Mouse (Mus musculus): ENCODE data around the gene Patl1. TPM values are rescaled to one million over a fixed set of nuclear protein-coding genes. Genes with fewer than 3 reads are reported as not detected.

The Patl1 gene
- polyA plus RNA-seq, 2 experiments = 18.9 to 38.5 TPM

DNA sequence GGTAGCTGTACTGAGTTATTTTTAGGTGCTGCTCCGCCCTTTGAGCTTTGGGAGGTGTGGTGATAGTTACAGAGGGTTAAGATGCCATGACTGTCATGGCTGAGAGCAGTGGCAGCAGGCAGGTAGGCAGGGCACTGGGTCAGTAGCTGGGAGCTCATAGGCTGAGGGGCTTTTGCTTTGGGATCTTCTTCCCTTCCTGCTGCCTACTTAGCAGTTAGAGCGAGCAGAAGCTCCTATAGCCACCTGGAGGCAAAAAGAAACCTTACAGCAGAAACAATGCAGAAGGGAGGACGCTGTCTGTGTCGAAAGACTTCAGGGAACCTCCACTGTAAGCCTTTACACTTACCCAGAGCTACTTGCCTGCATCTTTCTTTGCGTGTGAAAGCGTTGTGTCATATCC lies 42.0 kb downstream of the Patl1 start:
- Histone ChIP-seq H3K36me3 (ENCODE audit: control insufficient read depth, insufficient read depth, low read length) (no peaks in the 10 kb centered on the region), H3K4me3 (replicated peaks; ENCODE audit: low read length) (no peak overlapping the region), H3K4me1 (ENCODE audit: control insufficient read depth, insufficient read depth, low read length) (no peaks in the 10 kb centered on the region), H3K9ac (ENCODE audit: low read depth, low read length, severe bottlenecking) (no peak overlapping the region), H3K4me2 (replicated peaks; ENCODE audit: low read depth, low read length, severe bottlenecking) (no peak overlapping the region), H3K9me3 (ENCODE audit: control insufficient read depth, low read length) (no peaks in the 10 kb centered on the region), H3K27me3 (ENCODE audit: control insufficient read depth, insufficient read depth, low read length) (no peaks in the 10 kb centered on the region), H3K27ac (replicated peaks; ENCODE audit: low read depth, low read length) (no peak overlapping the region)
- DNase-seq (ENCODE audit: low spot score) = no peak
- WGBS = 49% methylated on average over 6 of the region's 6 CpGs
- no peak for ATAC-seq (ENCODE audit: low FRiP score, low read depth)
- no peak for TF ChIP-seq POLR2A (IDR thresholded peaks at IDR 0.05; ENCODE audit: borderline replicate concordance, extremely low read depth, insufficient read depth, insufficient read length)

DNA sequence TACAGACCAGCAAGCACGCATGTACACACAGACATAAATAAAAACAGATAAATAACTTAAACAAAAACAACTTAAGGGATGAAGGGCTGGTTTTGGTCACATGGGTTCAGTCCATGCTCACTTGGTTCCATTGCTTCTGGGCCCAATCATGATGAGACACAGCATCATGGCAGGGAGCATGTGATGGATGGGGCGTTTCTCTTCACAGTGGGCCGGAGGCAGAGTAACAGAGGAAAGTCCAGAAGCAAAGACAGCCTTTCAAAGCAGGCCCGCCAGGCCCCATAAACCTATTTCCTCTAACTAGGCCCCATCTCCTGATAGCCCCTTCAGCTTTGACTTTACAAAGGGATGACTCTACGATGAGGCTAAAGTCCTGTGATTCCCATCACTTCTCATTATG lies 44.4 kb downstream of the Patl1 start:
- Histone ChIP-seq H3K9me3 (ENCODE audit: control insufficient read depth, low read length) (no peaks in the 10 kb centered on the region), H3K4me3 (replicated peaks; ENCODE audit: low read length) (no peak overlapping the region), H3K9ac (ENCODE audit: low read depth, low read length, severe bottlenecking) (no peak overlapping the region), H3K27me3 (ENCODE audit: control insufficient read depth, insufficient read depth, low read length) (no peaks in the 10 kb centered on the region), H3K36me3 (ENCODE audit: control insufficient read depth, insufficient read depth, low read length) (no peaks in the 10 kb centered on the region), H3K4me2 (replicated peaks; ENCODE audit: low read depth, low read length, severe bottlenecking) (no peak overlapping the region), H3K27ac (replicated peaks; ENCODE audit: low read depth, low read length) (no peak overlapping the region), H3K4me1 (ENCODE audit: control insufficient read depth, insufficient read depth, low read length) (no peaks in the 10 kb centered on the region)
- ATAC-seq (ENCODE audit: low FRiP score, low read depth) (no peak), DNase-seq (ENCODE audit: low spot score) (no peak)
- whole genome bisulfite sequencing = 72% methylated on average over 5 of the region's 5 CpGs
- TF ChIP-seq POLR2A (IDR thresholded peaks at IDR 0.05; ENCODE audit: borderline replicate concordance, extremely low read depth, insufficient read depth, insufficient read length) = no peak

DNA sequence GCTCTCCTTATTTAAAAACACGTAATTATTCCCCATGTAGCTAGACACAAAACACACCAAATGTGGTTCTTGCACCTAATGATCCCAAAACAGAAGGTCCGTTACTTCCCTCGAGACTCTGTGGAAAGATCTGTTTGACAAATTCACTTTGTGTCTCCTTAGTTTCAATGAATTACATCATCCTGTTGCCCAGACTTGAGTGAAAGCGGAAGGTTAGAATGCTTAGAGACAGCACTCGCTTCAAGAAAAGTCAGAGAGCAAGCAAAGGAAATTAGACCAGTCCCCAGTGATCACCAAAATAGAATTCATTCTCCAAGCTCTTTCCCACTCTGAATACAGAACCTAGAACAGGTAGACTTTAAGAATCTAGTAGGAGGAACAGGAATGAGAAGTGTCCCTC lies 45.2 kb downstream of the Patl1 start:
- H3K27ac ChIP-seq (replicated peaks; ENCODE audit: low read depth, low read length) = no peak overlapping the region
- no peak for ATAC-seq (ENCODE audit: low FRiP score, low read depth)
- H3K4me2 ChIP-seq (replicated peaks; ENCODE audit: low read depth, low read length, severe bottlenecking) = no peak overlapping the region
- 83% methylated on average over 5 of the region's 5 CpGs for WGBS
- no peak overlapping the region for H3K9ac ChIP-seq (ENCODE audit: low read depth, low read length, severe bottlenecking)
- no peak for DNase-seq (ENCODE audit: low spot score)
- H3K36me3 ChIP-seq (ENCODE audit: control insufficient read depth, insufficient read depth, low read length) = no peaks in the 10 kb centered on the region
- H3K27me3 ChIP-seq (ENCODE audit: control insufficient read depth, insufficient read depth, low read length) = no peaks in the 10 kb centered on the region
- no peaks in the 10 kb centered on the region for H3K4me1 ChIP-seq (ENCODE audit: control insufficient read depth, insufficient read depth, low read length)
- no peak overlapping the region for H3K4me3 ChIP-seq (replicated peaks; ENCODE audit: low read length)
- H3K9me3 ChIP-seq (ENCODE audit: control insufficient read depth, low read length) = no peaks in the 10 kb centered on the region
- no peak for TF ChIP-seq POLR2A (IDR thresholded peaks at IDR 0.05; ENCODE audit: borderline replicate concordance, extremely low read depth, insufficient read depth, insufficient read length)

- no peak for DNase-seq (ENCODE audit: low spot score)
- no peak for ATAC-seq (ENCODE audit: low FRiP score, low read depth)
- WGBS = 72% methylated on average over 8 of the region's 8 CpGs
- Histone ChIP-seq H3K27me3 (ENCODE audit: control insufficient read depth, insufficient read depth, low read length) (no peaks in the 10 kb centered on the region), H3K27ac (replicated peaks; ENCODE audit: low read depth, low read length) (no peak overlapping the region), H3K9ac (ENCODE audit: low read depth, low read length, severe bottlenecking) (no peak overlapping the region), H3K4me3 (replicated peaks; ENCODE audit: low read length) (no peak overlapping the region), H3K4me1 (ENCODE audit: control insufficient read depth, insufficient read depth, low read length) (no peaks in the 10 kb centered on the region), H3K36me3 (ENCODE audit: control insufficient read depth, insufficient read depth, low read length) (no peaks in the 10 kb centered on the region), H3K4me2 (replicated peaks; ENCODE audit: low read depth, low read length, severe bottlenecking) (no peak overlapping the region), H3K9me3 (ENCODE audit: control insufficient read depth, low read length) (no peaks in the 10 kb centered on the region)
- TF ChIP-seq POLR2A (IDR thresholded peaks at IDR 0.05; ENCODE audit: borderline replicate concordance, extremely low read depth, insufficient read depth, insufficient read length) = no peak
These were observed 45.6 kb downstream of the Patl1 start for GRCm38 (mm10) chr19:11957846-11958245.

DNA sequence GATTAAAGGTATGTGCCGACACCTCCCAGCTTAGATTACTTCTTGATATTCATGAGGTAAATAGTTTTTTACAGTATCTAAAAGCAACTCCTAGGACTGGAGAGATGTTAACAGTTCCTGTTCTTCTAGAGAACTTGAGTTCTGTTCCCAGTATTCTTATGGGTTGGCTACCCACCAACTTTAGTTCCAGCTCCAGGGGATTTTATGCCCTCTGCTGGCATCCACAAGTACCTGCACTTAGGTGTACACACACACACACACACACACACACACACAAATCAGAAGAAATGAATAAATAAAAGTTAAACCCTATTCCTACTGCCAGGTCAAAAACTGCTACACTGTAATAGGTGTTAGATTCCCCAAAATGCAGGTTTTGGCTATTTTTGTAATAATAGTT lies 52.1 kb downstream of the Patl1 start:
- H3K9me3 ChIP-seq (ENCODE audit: control insufficient read depth, low read length) = no peaks in the 10 kb centered on the region
- H3K4me2 ChIP-seq (replicated peaks; ENCODE audit: low read depth, low read length, severe bottlenecking) = peak overlapping the region; percentile 55
- TF ChIP-seq POLR2A (IDR thresholded peaks at IDR 0.05; ENCODE audit: borderline replicate concordance, extremely low read depth, insufficient read depth, insufficient read length) = no peak
- ATAC-seq (ENCODE audit: low FRiP score, low read depth) (no peak), DNase-seq (ENCODE audit: low spot score) (no peak)
- WGBS = 97% methylated on average over 1 of the region's 1 CpGs
- no peaks in the 10 kb centered on the region for H3K27me3 ChIP-seq (ENCODE audit: control insufficient read depth, insufficient read depth, low read length)
- peaks cover 3% of the 10 kb centered on the region; the same call in 1 of the 2 replicates for H3K36me3 ChIP-seq (ENCODE audit: control insufficient read depth, insufficient read depth, low read length)
- peak overlapping the region; percentile 84; the same call in 1 of the 2 replicates for H3K4me3 ChIP-seq (replicated peaks; ENCODE audit: low read length)
- H3K4me1 ChIP-seq (ENCODE audit: control insufficient read depth, insufficient read depth, low read length) = peaks cover 14% of the 10 kb centered on the region
- peak overlapping the region; percentile 84; the same call in 1 of the 2 replicates for H3K27ac ChIP-seq (replicated peaks; ENCODE audit: low read depth, low read length)
- H3K9ac ChIP-seq (ENCODE audit: low read depth, low read length, severe bottlenecking) = no peak overlapping the region
